Mouse (Mus musculus) erythroid progenitor cell, adult 5-6 weeks (primary cell): Measurements from ENCODE around the gene Prcc. TPM values are rescaled to one million over a fixed set of nuclear protein-coding genes. Genes with fewer than 3 reads are reported as not detected.

Experiments
- ATAC-seq: replicated peaks from 2 replicates; pipeline ENCODE4 v1.8.0; 2016; ENCODE audit warnings: moderate number of reproducible peaks, mild to moderate bottlenecking, moderate TSS enrichment, inconsistent platforms; ENCODE audit not compliant: poor library complexity, low FRiP score, severe bottlenecking
- total RNA-seq, 2 experiments: library from RNA; stranded (forward) in 1 of 2; stranded (reverse) in 1 of 2; fragments of 150-400 nt in 1 of 2; fragments of 186-747, 209-891 nt in 1 of 2; gene quantifications; 2 replicates each; pipeline versions ENCODE4 v1.2.3 to v1.2.4; 2015 to 2017; ENCODE audit warnings: low replicate concordance in 2 of 2

Gene Prcc
- 12.6 and 17.7 TPM in 2 replicates for total RNA-seq (2015; ENCODE audit: low replicate concordance)
- total RNA-seq (2017; ENCODE audit: low replicate concordance), result 12.0 and 13.2 TPM in 2 replicates

- ATAC-seq, result peak; percentile 93
Measured at GRCm38 (mm10) chr3:87885281-87886003, at the start of gene Prcc. Gene Prcc (minus strand): TSS chr3:87885608.

DNA sequence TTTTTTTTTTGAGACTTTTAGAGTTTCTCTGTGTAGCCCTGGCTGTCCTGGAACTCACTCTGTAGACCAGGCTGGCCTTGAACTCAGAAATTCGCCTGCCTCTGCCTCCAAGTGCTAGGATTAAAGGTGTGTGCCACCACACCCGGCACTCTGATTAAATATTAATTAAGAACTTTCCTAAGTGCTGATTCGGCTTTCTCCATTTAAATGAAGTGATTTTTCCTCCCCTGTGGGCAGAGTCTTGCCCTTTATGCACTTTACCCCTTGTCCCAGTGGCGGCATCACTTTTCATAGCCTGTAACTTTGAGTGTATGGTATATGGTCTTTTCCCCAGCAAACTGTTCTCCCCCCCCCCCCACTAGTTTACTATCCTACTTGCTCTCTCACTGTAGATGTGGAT, 49.8 kb upstream of the Prcc start:
- no peak for ATAC-seq

DNA sequence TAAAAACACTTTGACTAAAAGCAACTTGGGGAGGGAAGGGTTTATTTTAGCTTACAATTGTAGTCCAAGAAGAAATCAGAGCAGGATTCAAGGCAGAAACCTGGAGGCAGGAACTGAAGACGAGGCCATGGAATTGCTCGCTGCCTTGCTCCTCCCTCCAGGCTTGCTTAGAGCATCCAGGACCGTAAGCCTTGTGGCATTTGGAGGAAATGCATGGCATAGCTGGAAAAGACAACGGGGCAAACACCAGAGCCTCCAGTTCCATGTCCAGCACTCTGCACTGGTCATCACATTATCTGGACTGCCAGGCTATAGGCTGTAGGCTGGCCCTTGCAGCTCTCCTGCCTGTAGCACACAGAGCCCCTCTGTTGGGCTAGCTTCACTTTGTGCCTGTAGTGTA, 49.1 kb upstream of the Prcc start:
- ATAC-seq, result no peak

DNA sequence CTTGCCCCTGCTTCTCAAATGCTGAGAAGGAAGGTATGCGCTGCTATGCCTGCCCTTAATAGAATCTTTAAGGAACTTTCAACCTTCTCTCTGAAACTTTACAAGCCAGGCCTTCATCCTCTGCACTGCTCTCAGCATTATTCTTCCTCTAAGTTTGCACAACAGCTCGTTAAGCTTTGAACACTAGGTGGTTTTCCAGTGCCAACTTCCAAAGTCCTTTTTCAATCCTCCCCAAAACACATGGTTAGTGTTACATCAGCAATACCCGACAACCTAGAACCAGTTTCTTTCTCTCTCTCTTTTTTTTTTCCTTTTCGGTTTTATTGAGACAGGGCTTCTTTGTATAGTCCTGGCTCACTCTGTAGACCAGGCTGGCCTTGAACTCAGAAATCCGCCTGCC, 48.6 kb upstream of the Prcc start:
- no peak for ATAC-seq

- ATAC-seq, result peak; percentile 88
Measured at GRCm38 (mm10) chr3:87930078-87930795, 44.8 kb upstream of the Prcc start, which contains the start of the genes Isg20l2 and Rrnad1. Gene Isg20l2 (plus strand): TSS chr3:87930314. Gene Rrnad1 (minus strand): TSS chr3:87930717.

- ATAC-seq, result peak; percentile 62
Measured at GRCm38 (mm10) chr3:87929341-87930077, 44.1 kb upstream of the Prcc start.

GRCm38 (mm10) chr3:87927452-87927851, 42.0 kb upstream of the Prcc start:
- ATAC-seq, result no peak

GRCm38 (mm10) chr3:87924996-87925395, 39.6 kb upstream of the Prcc start:
- ATAC-seq, result no peak

- ATAC-seq, result no peak
Measured at GRCm38 (mm10) chr3:87920270-87920943, 35.0 kb upstream of the Prcc start.

GRCm38 (mm10) chr3:87919336-87920108, 34.1 kb upstream of the Prcc start, which contains the start of gene Mrpl24:
Gene Mrpl24 (plus strand): TSS chr3:87919506.
- ATAC-seq, result peak; percentile 82

DNA sequence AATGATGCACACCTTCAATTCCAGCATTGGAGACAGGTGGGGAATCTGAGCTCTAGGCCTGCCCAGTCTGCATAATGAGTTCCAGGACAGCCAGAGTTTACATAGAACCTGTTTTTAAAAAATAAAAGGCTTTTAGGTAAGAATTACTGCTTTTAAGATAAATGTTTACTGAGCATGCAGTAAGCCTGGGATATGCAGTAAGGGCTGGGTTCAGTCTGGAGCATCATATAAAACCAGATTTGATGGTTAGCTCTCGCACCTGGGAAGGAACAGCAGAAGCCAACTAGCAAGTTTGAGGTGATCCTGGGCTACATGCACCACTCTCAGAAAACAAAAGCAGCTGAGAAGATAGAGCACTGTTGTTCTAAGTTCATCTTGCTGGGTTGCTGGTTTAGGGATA, 33.1 kb upstream of the Prcc start:
- no peak for ATAC-seq

- ATAC-seq, result no peak
Measured at GRCm38 (mm10) chr3:87916990-87917389, 31.6 kb upstream of the Prcc start.

- no peak for ATAC-seq
Measured at GRCm38 (mm10) chr3:87913891-87914290, 28.5 kb upstream of the Prcc start.

GRCm38 (mm10) chr3:87913491-87913890, 28.1 kb upstream of the Prcc start:
- ATAC-seq, result no peak

GRCm38 (mm10) chr3:87910573-87911141, 25.2 kb upstream of the Prcc start:
- no peak for ATAC-seq

DNA sequence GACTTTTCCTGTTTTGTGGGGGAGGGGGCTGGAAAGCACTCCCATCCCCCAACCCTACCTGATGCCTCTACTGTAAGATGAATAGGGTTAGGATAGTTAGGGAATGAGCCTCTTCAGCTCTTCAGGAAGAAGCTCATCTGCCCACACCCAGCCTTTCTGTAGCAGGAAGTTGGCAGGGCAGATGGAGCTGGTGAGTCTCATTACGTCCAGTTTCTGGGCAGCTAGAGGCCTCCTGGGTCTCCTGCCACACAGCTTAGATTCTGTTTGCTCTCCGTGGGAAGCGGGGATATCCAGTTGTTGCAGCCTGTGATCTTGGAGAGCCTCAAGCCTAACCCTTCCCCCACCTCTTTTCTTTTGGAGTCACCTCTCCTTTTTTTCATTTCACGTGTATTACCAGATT, 24.5 kb upstream of the Prcc start:
- no peak for ATAC-seq

DNA sequence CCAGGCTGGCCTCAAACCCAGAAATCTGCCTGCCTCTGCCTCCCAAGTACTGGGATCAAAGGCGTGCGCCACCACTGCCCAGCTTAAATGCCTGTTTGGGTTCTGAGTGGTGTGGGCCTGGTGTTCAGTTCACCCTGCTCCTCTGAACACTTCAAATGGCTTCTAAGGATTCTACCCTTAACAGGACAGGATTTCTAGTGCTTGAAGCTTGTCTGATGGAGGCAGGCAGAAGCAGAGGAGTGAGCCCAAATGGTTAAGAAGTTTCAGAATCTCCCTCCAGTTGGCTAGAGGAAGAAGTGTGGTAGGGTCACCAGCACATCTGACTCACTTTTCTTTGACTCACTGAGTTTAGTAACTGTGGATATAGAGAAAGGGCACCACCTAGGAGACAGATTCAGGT, 24.0 kb upstream of the Prcc start:
- no peak for ATAC-seq

- ATAC-seq, result no peak
Measured at GRCm38 (mm10) chr3:87907906-87908305, 22.5 kb upstream of the Prcc start.
